9 mouse cellular contexts compared by ENCODE assay signal in the genomic region with DNA sequence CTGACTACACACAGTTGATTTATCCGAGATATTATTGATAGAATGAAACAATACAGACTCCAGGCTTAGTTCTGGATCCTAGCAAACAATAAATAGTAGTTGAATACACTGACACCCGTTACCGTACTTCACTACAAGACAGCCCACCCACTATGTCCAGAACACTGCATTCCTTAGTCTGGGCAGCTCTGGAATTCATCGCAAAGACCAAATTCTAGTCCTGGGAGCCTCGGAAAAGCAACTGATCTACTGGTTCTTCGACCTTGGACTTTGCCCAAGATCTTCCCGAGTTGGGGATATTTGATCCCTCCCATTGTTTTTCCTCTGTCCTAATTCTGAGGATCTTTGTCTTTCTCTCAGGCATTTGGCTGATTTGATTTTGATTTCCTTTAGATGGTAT. TPM values are rescaled to one million over a fixed set of nuclear protein-coding genes. Genes with fewer than 3 reads are reported as not detected.
DNase-seq lines count a peak whose midpoint lies in the region; ATAC-seq and TF ChIP-seq lines count a peak whose summit lies in the region.
"Had no signal": no experiment of that assay in that cellular context is flagged by ENCODE, and none has a peak within 500 bp of the region (broad histone marks: within the 10 kb centered on the region; RNA-seq: fewer than 3 reads in every experiment).

No protein-coding gene starts in this region.

- TF ChIP-seq EP300 in liver, embryonic 14.5 days (IDR thresholded peaks at IDR 0.05; ENCODE audit: low read depth) = no peak

- no peaks in the 10 kb centered on the region for H3K27me3 ChIP-seq in erythroblast, embryonic 14.5 days (ENCODE audit: control insufficient read depth)
- no peaks in the 10 kb centered on the region for H3K27me3 ChIP-seq in E14TG2a.4 (ENCODE audit: insufficient read depth, low read length)
- no peaks in the 10 kb centered on the region for H3K27me3 ChIP-seq in heart, embryonic 15.5 days
- no peaks in the 10 kb centered on the region for H3K27me3 ChIP-seq in liver, embryonic 14.5 days (ENCODE audit: control insufficient read depth, insufficient read depth, low read length)

- H3K4me2 ChIP-seq in heart, embryonic 15.5 days = peak overlapping the region; percentile 69
- peak overlapping the region; percentile 67 for H3K4me2 ChIP-seq in liver, embryonic 14.5 days (ENCODE audit: low read depth)

- peaks cover 18% of the 10 kb centered on the region for H3K36me3 ChIP-seq in erythroblast, embryonic 14.5 days (ENCODE audit: control insufficient read depth)
- H3K36me3 ChIP-seq in E14TG2a.4 (ENCODE audit: insufficient read depth, low read length) = peaks cover 12% of the 10 kb centered on the region
- H3K36me3 ChIP-seq in heart, embryonic 15.5 days = no peaks in the 10 kb centered on the region
- no peaks in the 10 kb centered on the region; the same call in 1 of the 2 replicates for H3K36me3 ChIP-seq in liver, embryonic 14.5 days (replicated peaks; ENCODE audit: control insufficient read depth, insufficient read depth, low read depth)

- H3K27ac ChIP-seq in heart, embryonic 15.5 days = peak overlapping the region; percentile 98
- H3K27ac ChIP-seq in liver, embryonic 14.5 days = no peak overlapping the region

- H3K4me1 ChIP-seq in erythroblast, embryonic 14.5 days (ENCODE audit: control insufficient read depth) = peaks cover 57% of the 10 kb centered on the region
- peaks cover 44% of the 10 kb centered on the region for H3K4me1 ChIP-seq in E14TG2a.4 (replicated peaks; ENCODE audit: low read depth, low read length)
- peaks cover 37% of the 10 kb centered on the region for H3K4me1 ChIP-seq in heart, embryonic 15.5 days (replicated peaks)
- peaks cover 33 to 35% of the 10 kb centered on the region in 2 experiments for H3K4me1 ChIP-seq in liver, embryonic 14.5 days (replicated peaks; ENCODE audit: control insufficient read depth in 2 of 2, insufficient read depth in 2 of 2, low read length in 1 of 2)

- TF ChIP-seq CTCF in E14TG2a.4 (conservative IDR thresholded peaks at IDR 0.05; ENCODE audit: low read length) = no peak
- TF ChIP-seq CTCF in liver, embryonic 14.5 days (IDR thresholded peaks at IDR 0.05; ENCODE audit: low read depth) = no peak

- no peak for ATAC-seq in erythroblast, adult 5-6 weeks (replicated peaks; ENCODE audit: low FRiP score, poor library complexity, severe bottlenecking)
- ATAC-seq in heart, embryonic 15.5 days (replicated peaks; ENCODE audit: insufficient number of reproducible peaks, insufficient read depth, low FRiP score, low read depth) = no peak
- no peak for ATAC-seq in liver, embryonic 14.5 days (ENCODE audit: insufficient read depth)

- H3K4me3 ChIP-seq in erythroblast, embryonic 14.5 days (replicated peaks) = peak overlapping the region; percentile 86
- H3K4me3 ChIP-seq in E14TG2a.4 (replicated peaks; ENCODE audit: low read length) = peak overlapping the region; percentile 95
- peak overlapping the region; percentile 85 for H3K4me3 ChIP-seq in heart, embryonic 15.5 days
- peak overlapping the region in 1 of 2 experiments; percentile 92; a peak in 3 of 4 replicates for H3K4me3 ChIP-seq in liver, embryonic 14.5 days (ENCODE audit: insufficient read depth in 1 of 2, low read depth in 2 of 2, low read length in 2 of 2)

- H3K9ac ChIP-seq in heart, embryonic 15.5 days = no peak overlapping the region
- H3K9ac ChIP-seq in liver, embryonic 14.5 days (replicated peaks) = peak overlapping the region; percentile 97

- DNase-seq in liver, embryonic 14.5 days (ENCODE audit: low read depth in 3 of 3, low spot score in 3 of 3) = no peak
- DNase-seq in retina, embryonic 14.5 days (ENCODE audit: low spot score) = no peak
- DNase-seq in layer of hippocampus, adult 11-12 months (ENCODE audit: low spot score) = no peak
- no peak for DNase-seq in lung, postnatal 14 days

- WGBS in heart, embryonic 15.5 days = 18% methylated on average over 7 of the region's 7 CpGs
- WGBS in liver, embryonic 14.5 days (ENCODE audit: insufficient replicate concordance) = 26% methylated on average over 7 of the region's 7 CpGs

- no peaks in the 10 kb centered on the region for H3K9me3 ChIP-seq in erythroblast, embryonic 14.5 days (ENCODE audit: control insufficient read depth, low read length)
- H3K9me3 ChIP-seq in E14TG2a.4 (ENCODE audit: low read length) = no peaks in the 10 kb centered on the region
- no peaks in the 10 kb centered on the region for H3K9me3 ChIP-seq in heart, embryonic 15.5 days (replicated peaks)
- no peaks in the 10 kb centered on the region for H3K9me3 ChIP-seq in liver, embryonic 14.5 days (ENCODE audit: control insufficient read depth, low read length)

RNA-seq across cellular contexts. Expression of a gene that starts 51.7 kb away (rescaled TPM):
- not detected in 2 replicates for polyA plus RNA-seq in erythroblast, embryonic 14.5 days (2012)
- not detected in 2 replicates for total RNA-seq in erythroblast, adult 5-6 weeks (2015; ENCODE audit: low replicate concordance)
- total RNA-seq in erythroblast, adult 5-6 weeks (2017; ENCODE audit: low replicate concordance) = not detected in 2 replicates
- polyA plus RNA-seq in heart, embryonic 15.5 days (2015; fragmentation: Nextera tagmentation; extraction: Ambion mirVana) = 0.58 and 5.8 TPM in 2 replicates
- 0.02 and 0.36 TPM in 2 replicates for polyA plus RNA-seq in liver, embryonic 14.5 days (2012; rRNA removed)
- polyA plus RNA-seq in liver, embryonic 14.5 days (2014; fragmentation: Nextera tagmentation; extraction: Ambion mirVana) = 0.09 TPM in 1 of 2 replicates, not detected in the other
- total RNA-seq: megakaryocyte progenitor cell, adult 5-6 weeks had no signal

RNA-seq across cellular contexts. Expression of a gene that starts 52.1 kb away (rescaled TPM):
- polyA plus RNA-seq in erythroblast, embryonic 14.5 days (2012) = 0.55 and 0.66 TPM in 2 replicates
- 20.2 and 22.4 TPM in 2 replicates for total RNA-seq in erythroblast, adult 5-6 weeks (2015; ENCODE audit: low replicate concordance)
- 20.9 and 22.4 TPM in 2 replicates for total RNA-seq in erythroblast, adult 5-6 weeks (2017; ENCODE audit: low replicate concordance)
- 117 and 118 TPM in 2 replicates for polyA plus RNA-seq in heart, embryonic 15.5 days (2015; fragmentation: Nextera tagmentation; extraction: Ambion mirVana)
- polyA plus RNA-seq in liver, embryonic 14.5 days (2012; rRNA removed) = 10.7 and 14.9 TPM in 2 replicates
- 45.0 and 52.3 TPM in 2 replicates for polyA plus RNA-seq in liver, embryonic 14.5 days (2014; fragmentation: Nextera tagmentation; extraction: Ambion mirVana)
